Mouse (Mus musculus) midbrain, embryonic 13.5 days (tissue): Measurements from ENCODE around the gene Prkag1. TPM values are rescaled to one million over a fixed set of nuclear protein-coding genes. Genes with fewer than 3 reads are reported as not detected.

Experiments used
- ATAC-seq: fragments of 200-750 bp; cut with Nextera tagmentation; 2 replicates; pipeline ENCODE4 v1.8.0; 2017; ENCODE audit warnings: mild to moderate bottlenecking, moderate TSS enrichment, moderate library complexity
- H3K27ac ChIP-seq: fragments of 300-500 bp; sonication (generic); 2 replicates; pipeline ENCODE4 v1.5.1; 2015; ENCODE audit warnings: inconsistent platforms, mild to moderate bottlenecking, moderate library complexity
- H3K27me3 ChIP-seq: fragments of 300-500 bp; sonication (generic); 2 replicates; pipeline ENCODE4 v1.6.1; 2015; ENCODE audit warnings: mild to moderate bottlenecking, inconsistent platforms
- H3K36me3 ChIP-seq: fragments of 300-500 bp; sonication (generic); 2 replicates; pipeline ENCODE4 v1.6.1; 2015; ENCODE audit warnings: mild to moderate bottlenecking, inconsistent platforms
- H3K4me1 ChIP-seq: fragments of 300-500 bp; sonication (generic); replicated peaks from 2 replicates; pipeline ENCODE4 v1.6.1; 2015; ENCODE audit warnings: inconsistent platforms
- H3K4me2 ChIP-seq: fragments of 300-500 bp; sonication (generic); replicated peaks from 2 replicates; pipeline ENCODE4 v1.6.1; 2015; ENCODE audit warnings: moderate library complexity, mild to moderate bottlenecking, inconsistent platforms
- H3K4me3 ChIP-seq: fragments of 300-500 bp; sonication (generic); replicated peaks from 2 replicates; pipeline ENCODE4 v1.5.1; 2015; ENCODE audit warnings: mild to moderate bottlenecking, inconsistent platforms
- H3K9ac ChIP-seq: fragments of 300-500 bp; sonication (generic); replicated peaks from 2 replicates; pipeline ENCODE4 v1.6.1; 2015; ENCODE audit warnings: mild to moderate bottlenecking, inconsistent platforms
- H3K9me3 ChIP-seq: fragments of 300-500 bp; sonication (generic); 2 replicates; pipeline ENCODE4 v1.6.1; 2016; ENCODE audit warnings: mild to moderate bottlenecking, inconsistent platforms
- WGBS: fragments of 180-500 bp; shearing (Covaris S2); methylation state at CpG from one replicate; pipeline ENCODE4 v1.1.7; 2015; 5-methylcytosine and 5-hydroxymethylcytosine counted together
- polyA plus RNA-seq: library from polyadenylated mRNA; unstranded; fragments of >200 nt; fragmentation: Nextera tagmentation; extraction: Ambion mirVana; gene quantifications from 2 replicates; pipeline ENCODE4 v1.2.1, GENCODE M21; 2015

The Prkag1 gene
- polyA plus RNA-seq, 1 experiment from 2014 or later: 83.3 TPM

- H3K9me3 ChIP-seq: no peaks in the 10 kb centered on the region
- peaks cover 32% of the 10 kb centered on the region for H3K4me1 ChIP-seq
- ATAC-seq: peak; percentile 96
- no peak overlapping the region for H3K9ac ChIP-seq
- H3K4me2 ChIP-seq: peak overlapping the region; percentile 11
- H3K27me3 ChIP-seq: peaks cover 97% of the 10 kb centered on the region
- under 1% methylated on average over 28 of the region's 28 CpGs for WGBS
- no peak overlapping the region for H3K4me3 ChIP-seq
- peak overlapping the region; percentile 52 for H3K27ac ChIP-seq
- no peaks in the 10 kb centered on the region for H3K36me3 ChIP-seq
These were observed 33.4 kb downstream of the Prkag1 start for GRCm38 (mm10) chr15:98797835-98798492.

GRCm38 (mm10) chr15:98796803-98797595, 34.3 kb downstream of the Prkag1 start:
- ATAC-seq: no peak
- no peak overlapping the region for H3K9ac ChIP-seq
- peaks cover 41% of the 10 kb centered on the region for H3K4me1 ChIP-seq
- peaks cover 97% of the 10 kb centered on the region for H3K27me3 ChIP-seq
- H3K9me3 ChIP-seq: no peaks in the 10 kb centered on the region
- 0 out of 2 replicates have a peak overlapping the region, but pooled peaks have one; percentile 5 for H3K4me2 ChIP-seq
- H3K4me3 ChIP-seq: no peak overlapping the region
- H3K36me3 ChIP-seq: no peaks in the 10 kb centered on the region
- H3K27ac ChIP-seq: no peak overlapping the region
- WGBS: 3% methylated on average over 13 of the region's 13 CpGs

DNA sequence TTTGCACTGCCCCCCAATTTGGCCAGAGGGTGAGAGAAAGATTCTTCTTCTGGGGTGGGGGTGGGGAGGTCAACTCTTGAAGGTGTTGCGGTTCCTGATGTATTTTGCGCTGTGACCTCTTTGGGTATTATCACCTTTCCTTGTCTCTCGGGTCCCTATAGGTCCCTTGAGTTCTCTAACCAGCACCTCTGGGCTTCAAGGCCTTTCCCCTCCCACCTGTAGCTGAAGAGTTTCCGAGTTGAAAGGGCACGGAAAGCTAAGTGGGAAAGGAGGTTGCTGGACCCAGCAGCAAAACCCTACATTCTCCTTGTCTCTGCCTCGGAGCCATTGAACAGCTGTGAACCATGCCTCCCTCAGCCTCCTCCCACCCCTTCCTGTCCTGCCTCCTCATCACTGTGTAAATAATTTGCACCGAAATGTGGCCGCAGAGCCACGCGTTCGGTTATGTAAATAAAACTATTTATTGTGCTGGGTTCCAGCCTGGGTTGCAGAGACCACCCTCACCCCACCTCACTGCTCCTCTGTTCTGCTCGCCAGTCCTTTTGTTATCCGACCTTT, 38.1 kb downstream of the Prkag1 start:
- H3K9me3 ChIP-seq: no peaks in the 10 kb centered on the region
- peaks cover 53% of the 10 kb centered on the region for H3K4me1 ChIP-seq
- no peak overlapping the region for H3K27ac ChIP-seq
- H3K9ac ChIP-seq: no peak overlapping the region
- WGBS: 5% methylated on average over 13 of the region's 13 CpGs
- peaks cover 97% of the 10 kb centered on the region for H3K27me3 ChIP-seq
- no peaks in the 10 kb centered on the region for H3K36me3 ChIP-seq
- no peak for ATAC-seq
- H3K4me2 ChIP-seq: peak overlapping the region; percentile 53
- H3K4me3 ChIP-seq: peak overlapping the region; percentile 35

GRCm38 (mm10) chr15:98792233-98793020, 38.9 kb downstream of the Prkag1 start:
- no peaks in the 10 kb centered on the region for H3K36me3 ChIP-seq
- no peak for ATAC-seq
- H3K27me3 ChIP-seq: peaks cover 97% of the 10 kb centered on the region
- peaks cover 46% of the 10 kb centered on the region for H3K4me1 ChIP-seq
- peak overlapping the region; percentile 48; the same call in 1 of the 2 replicates for H3K9ac ChIP-seq
- H3K4me3 ChIP-seq: peak overlapping the region; percentile 35
- H3K27ac ChIP-seq: no peak overlapping the region
- no peaks in the 10 kb centered on the region for H3K9me3 ChIP-seq
- H3K4me2 ChIP-seq: peak overlapping the region; percentile 53
- 2% methylated on average over 75 of the region's 75 CpGs for WGBS

GRCm38 (mm10) chr15:98791771-98792170, 39.5 kb downstream of the Prkag1 start:
- H3K4me3 ChIP-seq: peak overlapping the region; percentile 35
- H3K9me3 ChIP-seq: no peaks in the 10 kb centered on the region
- H3K9ac ChIP-seq: no peak overlapping the region
- peaks cover 41% of the 10 kb centered on the region for H3K4me1 ChIP-seq
- peaks cover 100% of the 10 kb centered on the region for H3K27me3 ChIP-seq
- no peaks in the 10 kb centered on the region for H3K36me3 ChIP-seq
- no peak for ATAC-seq
- no peak overlapping the region for H3K27ac ChIP-seq
- 1% methylated on average over 23 of the region's 23 CpGs for WGBS
- peak overlapping the region; percentile 53 for H3K4me2 ChIP-seq

DNA sequence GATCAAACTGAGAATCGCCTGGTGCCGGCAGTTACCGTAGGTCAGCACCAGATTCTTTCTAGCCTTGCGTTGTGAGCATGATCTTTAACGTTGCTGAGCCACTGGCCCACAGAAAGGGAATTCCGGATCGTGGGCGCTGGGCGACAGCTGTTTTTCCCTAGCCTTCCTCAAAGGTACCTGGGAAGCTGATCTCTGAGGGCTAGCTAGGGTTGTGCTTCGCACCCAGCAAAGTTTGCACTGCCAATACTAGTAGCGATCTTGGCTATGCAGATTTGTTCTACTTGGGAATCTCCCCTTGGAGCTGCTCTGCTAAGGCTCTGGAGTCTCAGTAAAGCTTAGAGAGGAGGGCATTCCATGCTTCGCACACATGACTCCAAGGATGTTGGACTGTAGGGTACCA, 40.1 kb downstream of the Prkag1 start:
- no peaks in the 10 kb centered on the region for H3K36me3 ChIP-seq
- peak overlapping the region; percentile 35 for H3K4me3 ChIP-seq
- H3K4me2 ChIP-seq: peak overlapping the region; percentile 53; the same call in 1 of the 2 replicates
- peaks cover 100% of the 10 kb centered on the region for H3K27me3 ChIP-seq
- H3K4me1 ChIP-seq: peaks cover 35% of the 10 kb centered on the region
- H3K9ac ChIP-seq: no peak overlapping the region
- H3K27ac ChIP-seq: no peak overlapping the region
- no peak for ATAC-seq
- 0% methylated on average over 12 of the region's 12 CpGs for WGBS
- H3K9me3 ChIP-seq: no peaks in the 10 kb centered on the region

- H3K9ac ChIP-seq: no peak overlapping the region
- ATAC-seq: no peak
- H3K27ac ChIP-seq: no peak overlapping the region
- H3K27me3 ChIP-seq: peaks cover 100% of the 10 kb centered on the region
- H3K4me1 ChIP-seq: peaks cover 34% of the 10 kb centered on the region
- peak overlapping the region; percentile 26 for H3K4me2 ChIP-seq
- no peaks in the 10 kb centered on the region for H3K36me3 ChIP-seq
- H3K9me3 ChIP-seq: no peaks in the 10 kb centered on the region
- under 1% methylated on average over 23 of the region's 23 CpGs for WGBS
- peak overlapping the region; percentile 35 for H3K4me3 ChIP-seq
These were observed 40.6 kb downstream of the Prkag1 start for GRCm38 (mm10) chr15:98790761-98791160.

GRCm38 (mm10) chr15:98789661-98790535, 41.4 kb downstream of the Prkag1 start, which contains the start of gene Wnt1:
Gene Wnt1 (plus strand): TSS chr15:98789857.
- Histone ChIP-seq H3K4me3 (peak within 1 kb of the TSS; percentile 35), H3K27ac (no peak within 1 kb of the TSS), H3K9me3 (no peaks in the 10 kb centered on the region), H3K4me2 (peak within 1 kb of the TSS; percentile 26), H3K4me1 (peaks cover 34% of the 10 kb centered on the region), H3K36me3 (no peaks in the 10 kb centered on the region), H3K9ac (no peak within 1 kb of the TSS), H3K27me3 (peaks cover 100% of the 10 kb centered on the region)
- peak; percentile 25; the same call in 1 of the 2 replicates for ATAC-seq
- WGBS: under 1% methylated on average over 51 of the region's 51 CpGs

DNA sequence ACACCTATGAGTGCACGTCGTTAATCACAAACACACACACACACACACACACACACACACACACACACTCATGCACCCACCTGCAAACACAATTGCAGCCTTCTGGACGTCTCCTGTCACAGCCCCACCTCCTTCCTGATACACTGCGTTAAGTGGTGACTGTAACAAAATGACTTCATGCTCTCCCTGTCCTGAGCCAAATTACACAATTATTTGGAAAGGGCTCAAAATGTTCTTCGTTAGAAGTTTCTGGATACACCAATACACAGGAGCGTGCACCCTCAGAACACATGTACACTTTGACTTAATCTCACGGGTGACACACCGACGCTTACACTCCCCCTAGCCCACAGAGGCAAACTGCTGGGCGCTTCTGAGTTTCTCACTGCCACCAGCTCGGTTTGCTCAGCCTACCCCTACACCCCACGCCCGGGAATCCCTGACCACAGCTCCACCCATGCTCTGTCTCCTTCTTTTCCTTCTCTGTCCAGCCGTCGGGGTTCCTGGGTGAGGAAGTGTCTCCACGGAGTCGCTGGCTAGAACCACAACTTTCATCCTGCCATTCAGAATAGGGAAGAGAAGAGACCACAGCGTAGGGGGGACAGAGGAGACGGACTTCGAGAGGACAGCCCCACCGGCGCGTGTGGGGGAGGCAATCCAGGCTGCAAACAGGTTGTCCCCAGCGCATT, 42.2 kb downstream of the Prkag1 start:
- 10% methylated on average over 24 of the region's 24 CpGs for WGBS
- no peaks in the 10 kb centered on the region for H3K9me3 ChIP-seq
- ATAC-seq: no peak

DNA sequence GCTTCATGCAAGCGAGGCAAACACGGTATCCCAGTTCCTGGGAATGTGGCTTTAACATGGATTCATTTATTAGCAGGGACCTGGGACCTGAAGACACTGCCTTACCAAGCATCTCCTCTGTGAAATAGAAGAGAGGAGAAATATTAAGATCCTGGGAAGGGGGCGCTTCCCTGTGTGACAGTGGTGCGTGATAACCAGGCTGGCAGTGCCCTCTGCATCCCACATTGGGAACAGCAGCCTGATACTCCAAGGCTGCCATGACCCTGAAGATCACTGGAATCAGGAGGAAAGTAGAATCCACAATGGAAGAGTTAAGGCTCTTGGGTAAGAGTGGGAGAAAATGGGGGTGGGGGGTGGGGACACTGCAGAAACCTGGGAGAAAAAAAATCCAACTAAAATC, 43.4 kb downstream of the Prkag1 start:
- H3K4me2 ChIP-seq: no peak overlapping the region
- peaks cover 30% of the 10 kb centered on the region for H3K4me1 ChIP-seq
- ATAC-seq: no peak
- no peak overlapping the region for H3K27ac ChIP-seq
- peaks cover 95% of the 10 kb centered on the region for H3K27me3 ChIP-seq
- H3K9ac ChIP-seq: no peak overlapping the region
- H3K4me3 ChIP-seq: no peak overlapping the region
- no peaks in the 10 kb centered on the region for H3K36me3 ChIP-seq
- H3K9me3 ChIP-seq: no peaks in the 10 kb centered on the region
- 43% methylated on average over 4 of the region's 4 CpGs for WGBS

More for the DNA sequence above, 42.2 kb downstream of the Prkag1 start:
- Histone ChIP-seq H3K4me1 (peaks cover 34% of the 10 kb centered on the region), H3K9ac (no peak overlapping the region), H3K4me3 (peak overlapping the region; percentile 16), H3K27me3 (peaks cover 100% of the 10 kb centered on the region), H3K4me2 (no peak overlapping the region; the same call in 1 of the 2 replicates), H3K27ac (no peak overlapping the region), H3K36me3 (no peaks in the 10 kb centered on the region)
